Mouse (Mus musculus) small intestine, adult 2 months (tissue): ENCODE results near the gene Scmh1.

Experiments
- CTCF ChIP-seq: fragments of 200-500 bp; IDR thresholded peaks from 2 replicates; pipeline ENCODE4 v1.5.1; 2012; ENCODE audit warnings: low read depth, mild to moderate bottlenecking, control low read depth, inconsistent platforms, low read length, moderate library complexity, mixed read lengths; ENCODE audit not compliant: insufficient replicate concordance, insufficient read length; ENCODE audit errors: extremely low read depth
- POLR2A ChIP-seq: fragments of 200-500 bp; IDR thresholded peaks from 2 replicates; pipeline ENCODE4 v1.6.1; 2012; ENCODE audit warnings: low read depth, mild to moderate bottlenecking, control low read depth, inconsistent platforms, low read length, moderate library complexity

DNA sequence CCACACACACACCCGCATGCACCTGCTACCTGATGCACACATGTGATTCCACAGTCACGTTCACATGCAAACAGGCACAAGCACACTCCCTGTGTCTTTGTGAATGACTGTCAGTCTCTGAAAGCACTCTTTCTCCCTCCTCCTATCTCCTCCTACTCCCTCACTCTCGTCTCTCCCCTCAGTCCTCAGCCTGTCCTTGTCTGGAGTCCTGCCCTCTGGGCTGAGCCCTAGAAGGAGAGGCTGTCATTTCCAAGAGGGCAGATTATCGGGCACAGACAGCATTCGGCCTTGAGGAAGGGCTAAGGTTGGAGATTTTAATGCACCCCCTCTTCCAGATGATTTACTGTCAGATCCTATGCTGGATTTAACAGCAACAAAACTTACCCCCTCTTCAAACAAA is 39.6 kb upstream of the Scmh1 start:
- TF ChIP-seq CTCF (no peak), POLR2A (no peak)
